9 mouse cellular contexts compared by ENCODE assay signal in the genomic region with DNA sequence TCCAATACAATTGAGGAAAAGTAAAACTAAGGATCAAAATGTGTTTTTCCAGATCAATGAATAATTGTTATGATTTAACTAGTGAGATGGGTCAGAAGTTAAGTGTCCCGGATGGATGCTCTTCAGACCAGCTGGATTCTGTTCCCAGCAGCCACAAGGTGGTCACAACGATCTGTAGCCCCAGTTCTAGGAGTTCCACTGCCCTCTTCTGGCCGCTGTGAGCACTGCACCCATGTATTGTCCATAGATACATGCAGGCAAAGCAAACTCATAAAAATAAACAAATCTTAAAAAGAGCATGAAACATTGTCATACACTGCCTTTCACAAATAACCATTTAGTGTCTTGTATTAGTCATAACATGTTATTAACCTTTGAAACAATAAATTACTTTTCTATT.
DNase-seq lines count a peak whose midpoint lies in the region; ATAC-seq and TF ChIP-seq lines count a peak whose summit lies in the region.
"Had no signal": no experiment of that assay in that cellular context is flagged by ENCODE, and none has a peak within 500 bp of the region (broad histone marks: within the 10 kb centered on the region; RNA-seq: fewer than 3 reads in every experiment).

No protein-coding gene starts in this region.

- H3K4me2 ChIP-seq in heart, postnatal 0 days (ENCODE audit: low read depth, low read length) = no peak overlapping the region
- H3K4me2 ChIP-seq in heart, embryonic 12.5 days = no peak overlapping the region
- H3K4me2 ChIP-seq: liver, embryonic 15.5 days had no signal

- no peak for TF ChIP-seq EP300 in heart, postnatal 0 days (IDR thresholded peaks at IDR 0.05; ENCODE audit: low read depth)

- H3K4me3 ChIP-seq in heart, postnatal 0 days (ENCODE audit: low read depth, low read length) = no peak overlapping the region
- no peak overlapping the region for H3K4me3 ChIP-seq in heart, embryonic 12.5 days
- H3K4me3 ChIP-seq in spleen, adult 2 months (ENCODE audit: extremely low read depth, insufficient read depth, insufficient read length) = no peak overlapping the region
- H3K4me3 ChIP-seq: liver, embryonic 15.5 days had no signal

- H3K9ac ChIP-seq in heart, postnatal 0 days (replicated peaks; ENCODE audit: low read depth, low read length) = no peak overlapping the region
- H3K9ac ChIP-seq in heart, embryonic 12.5 days = no peak overlapping the region
- H3K9ac ChIP-seq: liver, embryonic 15.5 days had no signal

- no peak for TF ChIP-seq POLR2A in spleen, adult 2 months (IDR thresholded peaks at IDR 0.05; ENCODE audit: low read depth, low read length)

- H3K4me1 ChIP-seq in heart, postnatal 0 days (ENCODE audit: control insufficient read depth, insufficient read depth) = no peaks in the 10 kb centered on the region
- H3K4me1 ChIP-seq in heart, embryonic 12.5 days (replicated peaks) = peaks cover 5% of the 10 kb centered on the region; the same call in 1 of the 2 replicates
- H3K4me1 ChIP-seq in spleen, adult 2 months (ENCODE audit: control insufficient read depth, insufficient read depth, insufficient read length) = no peaks in the 10 kb centered on the region
- H3K4me1 ChIP-seq: liver, embryonic 15.5 days had no signal

- WGBS in heart, postnatal 0 days = 66% methylated on average over 3 of the region's 3 CpGs
- 44% methylated on average over 3 of the region's 3 CpGs for WGBS in heart, embryonic 12.5 days
- WGBS in spleen, adult 2 months = 53% methylated on average over 3 of the region's 3 CpGs

- DNase-seq in heart, postnatal 0 days (ENCODE audit: low spot score) = no peak
- peak in 1 of 2 experiments; percentile 3 for DNase-seq in spleen, adult 2 months (ENCODE audit: low read depth in 1 of 2, low spot score in 2 of 2)
- no peak for DNase-seq in spleen, adult 12 weeks (ENCODE audit: low spot score)
- DNase-seq in thymus, postnatal 36 days = peak; percentile 20 to 27
- no peak for DNase-seq in layer of hippocampus, adult 8-10 months (ENCODE audit: low spot score in 2 of 2)
- no peak for DNase-seq in gastrocnemius, postnatal 25 days

- no peak overlapping the region for H3K27ac ChIP-seq in heart, postnatal 0 days (ENCODE audit: low read depth)
- no peak overlapping the region for H3K27ac ChIP-seq in heart, embryonic 12.5 days (ENCODE audit: poor library complexity, severe bottlenecking)
- no peak overlapping the region for H3K27ac ChIP-seq in spleen, adult 2 months (ENCODE audit: insufficient read depth, low read length)
- H3K27ac ChIP-seq: liver, embryonic 15.5 days had no signal

- no peak for ATAC-seq in heart, postnatal 0 days (ENCODE audit: insufficient read depth, low read depth)
- no peak for ATAC-seq in heart, embryonic 12.5 days (ENCODE audit: insufficient number of reproducible peaks, low FRiP score)
- peak; percentile 67 for ATAC-seq in granulocyte monocyte progenitor cell, adult 5-6 weeks (replicated peaks; ENCODE audit: poor library complexity, severe bottlenecking)

- peaks cover 2% of the 10 kb centered on the region; the same call in 1 of the 2 replicates for H3K9me3 ChIP-seq in heart, postnatal 0 days (replicated peaks; ENCODE audit: control insufficient read depth, low read length)
- peaks cover 4% of the 10 kb centered on the region; the same call in 1 of the 2 replicates for H3K9me3 ChIP-seq in heart, embryonic 12.5 days (replicated peaks)
- H3K9me3 ChIP-seq: liver, embryonic 15.5 days had no signal

- H3K36me3 ChIP-seq in heart, postnatal 0 days (replicated peaks; ENCODE audit: control insufficient read depth, insufficient read depth, low read length) = no peaks in the 10 kb centered on the region
- H3K36me3 ChIP-seq in heart, embryonic 12.5 days = no peaks in the 10 kb centered on the region
- no peaks in the 10 kb centered on the region for H3K36me3 ChIP-seq in spleen, adult 2 months (ENCODE audit: control insufficient read depth, insufficient read depth, low read length)
- H3K36me3 ChIP-seq: liver, embryonic 15.5 days had no signal

- H3K27me3 ChIP-seq in heart, postnatal 0 days (ENCODE audit: control insufficient read depth, insufficient read depth, low read length) = no peaks in the 10 kb centered on the region
- H3K27me3 ChIP-seq in heart, embryonic 12.5 days (replicated peaks) = no peaks in the 10 kb centered on the region
- H3K27me3 ChIP-seq in spleen, adult 2 months (ENCODE audit: control insufficient read depth, insufficient read depth, low read length) = no peaks in the 10 kb centered on the region
- H3K27me3 ChIP-seq: liver, embryonic 15.5 days had no signal

- TF ChIP-seq CTCF in heart, postnatal 0 days (IDR thresholded peaks at IDR 0.05; ENCODE audit: low read depth) = peak; percentile 42
- peak; percentile 28; the same call in 1 of the 2 replicates for TF ChIP-seq CTCF in spleen, adult 2 months (IDR thresholded peaks at IDR 0.05; ENCODE audit: extremely low read depth, insufficient read depth, insufficient read length, insufficient replicate concordance)

Comparison
In these comparisons a context has a peak if more than half of its experiments do, and no peak if none do; other contexts are left out.
1. DNase-seq: peak in thymus, postnatal 36 days (2 of 2); none in heart, postnatal 0 days (single experiment), spleen, adult 12 weeks (single experiment), layer of hippocampus, adult 8-10 months (0 of 2) and gastrocnemius, postnatal 25 days (single experiment).